Mouse (Mus musculus): Measurements from ENCODE around the gene Ctbp2.

DNA sequence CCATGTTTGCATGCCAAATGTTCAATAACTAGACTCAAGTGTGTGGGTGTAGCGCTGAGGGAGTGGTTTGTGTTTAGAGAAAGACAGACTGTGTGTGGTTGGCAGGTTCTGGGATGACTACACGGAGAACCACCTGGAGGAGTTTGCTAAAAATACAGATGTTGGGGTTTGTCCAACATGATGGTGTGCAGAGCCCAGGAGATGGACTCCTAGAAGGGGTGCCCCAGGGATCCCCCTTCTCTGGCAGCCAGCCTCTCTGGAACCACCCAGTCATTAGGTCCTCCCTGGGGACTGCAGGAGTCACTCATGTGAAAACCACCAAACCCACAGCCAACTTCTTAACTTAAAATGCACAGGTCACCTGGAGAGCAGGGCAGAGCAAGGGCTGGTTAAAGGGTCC, 15.5 kb downstream of the Ctbp2 start:
- TF ChIP-seq MAX (IDR thresholded peaks at IDR 0.05; ENCODE audit: low read length) (no peak), MYB (IDR thresholded peaks at IDR 0.05; ENCODE audit: low read depth, low read length) (no peak), CTCF (IDR thresholded peaks at IDR 0.05 in 2 of 3, conservative IDR thresholded peaks at IDR 0.05 in 1 of 3; ENCODE audit: control insufficient read depth in 1 of 3, insufficient read depth in 1 of 3, low read depth in 2 of 3, low read length in 3 of 3, poor library complexity in 1 of 3, severe bottlenecking in 1 of 3) (no peak), USF1 (IDR thresholded peaks at IDR 0.05; ENCODE audit: low read depth, low read length) (no peak), SMC3 (IDR thresholded peaks at IDR 0.05; ENCODE audit: low read depth, low read length) (no peak), MEF2A (IDR thresholded peaks at IDR 0.05; ENCODE audit: extremely low read depth, insufficient replicate concordance, low read depth, low read length, poor library complexity, severe bottlenecking) (no peak), POLR2AphosphoS5 (IDR thresholded peaks at IDR 0.05; ENCODE audit: borderline replicate concordance, low read depth, low read length) (no peak), POLR2A (IDR thresholded peaks at IDR 0.05; ENCODE audit: control insufficient read depth in 1 of 2, insufficient read depth in 1 of 2, low read depth in 1 of 2, low read length in 2 of 2, poor library complexity in 1 of 2) (no peak), EP300 (IDR thresholded peaks at IDR 0.05; ENCODE audit: low read depth in 1 of 2, low read length in 2 of 2) (no peak), ZKSCAN1 (IDR thresholded peaks at IDR 0.05; ENCODE audit: low read depth, low read length) (no peak), CHD2 (IDR thresholded peaks at IDR 0.05; ENCODE audit: low read length) (no peak), MAFK (IDR thresholded peaks at IDR 0.05; ENCODE audit: borderline replicate concordance, low read depth, low read length) (no peak)
